Mouse (Mus musculus) cerebellum, adult 8-10 months (tissue): ENCODE measurements around the gene Rab3a.

Experiments used
- DNase-seq: peaks from one replicate; pipeline ENCODE4 v3.0.0; 2022

Rab3a gene

DNA sequence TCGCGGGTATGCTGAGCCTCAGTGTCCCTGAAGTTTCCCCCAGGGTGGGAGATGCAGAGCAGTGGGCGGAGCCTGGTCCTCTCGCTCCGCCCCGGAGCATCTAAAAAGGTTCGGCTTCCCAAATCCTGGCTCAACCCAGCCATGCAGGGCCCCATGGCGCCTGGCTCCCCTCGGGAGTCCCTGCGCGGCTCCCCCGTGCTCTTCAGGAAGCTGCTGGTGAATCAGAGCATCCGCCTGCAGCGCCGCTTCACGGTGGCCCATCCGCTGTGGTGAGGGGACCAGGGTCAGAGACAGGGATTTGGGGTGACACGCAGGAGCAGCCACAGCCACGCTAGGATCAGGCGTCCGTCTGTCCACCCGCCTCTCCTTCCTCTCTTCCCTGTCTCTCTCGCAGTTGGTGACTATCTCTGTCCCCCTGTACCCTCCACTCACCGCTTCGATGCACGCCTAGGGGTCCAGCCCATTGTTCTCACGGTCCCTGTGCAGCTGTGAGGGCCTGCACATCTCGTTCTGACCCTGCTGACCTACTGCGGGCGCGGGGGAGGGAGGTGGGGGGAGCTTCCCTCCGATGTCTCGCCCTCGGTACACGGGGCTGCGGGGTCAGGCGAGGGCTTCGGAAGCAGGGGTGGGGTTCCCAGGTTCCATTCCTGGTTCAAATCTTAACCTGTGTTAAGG lies 11.4 kb upstream of the Rab3a start:
- DNase-seq, result no peak

DNA sequence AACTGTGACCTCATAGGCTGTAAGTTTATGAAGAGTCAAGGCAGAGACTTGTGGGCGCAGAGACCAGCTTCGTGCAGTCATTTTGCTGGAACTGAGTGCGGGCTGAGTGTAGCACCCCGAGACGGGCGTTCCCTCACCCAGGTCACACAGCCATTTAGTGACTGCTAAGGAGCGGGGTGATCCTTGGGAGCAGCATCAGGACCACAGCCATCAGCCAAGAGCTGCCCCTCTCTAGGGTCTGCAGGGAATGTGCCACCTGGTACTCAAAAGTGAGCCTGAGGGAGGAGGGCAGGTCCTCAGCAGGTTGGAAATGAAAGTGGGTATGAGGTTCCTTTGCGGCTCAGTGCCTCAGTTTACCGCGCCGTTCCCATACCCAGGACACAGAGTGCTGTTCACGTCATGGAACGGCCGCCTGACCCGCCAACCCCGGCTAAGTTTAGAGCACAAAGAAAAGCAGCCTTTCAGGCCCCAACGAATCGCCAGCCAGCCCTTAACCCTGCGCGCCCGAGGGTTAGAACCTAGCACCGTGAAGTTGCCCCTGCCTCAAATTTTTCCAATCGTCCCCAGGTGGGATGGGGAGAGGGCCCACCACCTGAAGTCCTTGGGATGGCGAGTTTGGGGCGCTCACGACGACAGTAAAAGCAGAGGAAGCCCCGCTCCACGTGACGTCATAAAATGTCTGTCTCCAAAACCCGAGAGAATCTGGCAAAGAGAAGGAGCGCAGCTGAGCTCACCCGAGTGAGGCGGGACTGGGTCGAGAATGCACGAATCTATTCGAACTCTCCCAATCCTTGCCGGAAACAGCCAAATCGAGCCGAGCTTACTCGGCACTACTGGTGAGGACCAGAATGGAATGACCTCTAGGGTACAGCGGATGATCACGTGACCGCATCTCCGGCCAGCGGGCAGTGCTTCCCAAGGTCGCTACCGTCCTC lies 10.6 kb upstream of the Rab3a start:
- DNase-seq, result peak; percentile 42

DNA sequence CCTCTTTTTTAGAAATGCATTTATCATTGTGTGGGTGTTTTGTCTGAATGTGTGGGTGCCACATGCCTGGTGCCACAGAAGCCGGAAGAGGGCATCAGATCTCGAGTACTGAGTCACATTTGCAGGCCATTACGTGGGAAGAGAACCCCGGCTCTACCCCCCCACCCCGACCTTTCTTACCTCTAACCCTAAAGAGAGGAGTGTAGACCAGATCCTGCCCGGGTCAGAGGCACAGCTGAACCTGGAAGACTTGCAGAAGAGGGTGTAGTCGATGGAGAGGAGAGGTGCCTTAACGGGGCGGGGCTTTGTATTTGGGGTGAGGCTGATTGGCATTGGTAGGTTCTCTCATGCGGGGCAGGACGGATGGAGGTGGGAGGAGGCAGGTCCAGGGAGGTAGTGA lies 9.7 kb upstream of the Rab3a start:
- no peak for DNase-seq

DNA sequence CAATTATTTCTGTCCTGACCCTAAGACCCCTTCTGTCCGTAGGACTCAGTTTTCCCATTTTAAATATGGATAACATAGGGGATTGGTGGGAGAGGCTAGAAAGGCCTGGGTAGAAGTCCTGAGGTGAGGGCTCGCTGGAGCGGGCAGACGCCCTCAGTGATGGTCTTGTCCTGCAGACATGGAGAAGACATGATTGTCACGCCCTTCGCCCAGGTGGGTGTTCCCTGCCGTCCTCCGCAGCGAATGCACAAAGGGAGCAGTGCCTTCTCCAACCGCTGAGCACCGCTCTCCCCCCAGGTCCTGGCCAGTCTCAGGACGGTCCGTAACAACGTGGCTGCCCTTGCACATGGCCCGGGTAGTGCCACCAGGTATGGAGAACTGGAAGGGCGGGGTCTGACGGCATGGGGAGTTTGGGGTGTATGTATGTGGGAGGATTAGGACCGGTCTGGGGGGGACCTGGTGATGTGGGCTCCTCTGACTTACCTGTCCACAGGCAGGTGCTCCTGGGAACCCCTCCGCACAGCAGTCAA lies 8.7 kb upstream of the Rab3a start:
- DNase-seq, result no peak

GRCm38 (mm10) chr8:70746676-70747075 lies 7.8 kb upstream of the Rab3a start:
- no peak for DNase-seq

DNA sequence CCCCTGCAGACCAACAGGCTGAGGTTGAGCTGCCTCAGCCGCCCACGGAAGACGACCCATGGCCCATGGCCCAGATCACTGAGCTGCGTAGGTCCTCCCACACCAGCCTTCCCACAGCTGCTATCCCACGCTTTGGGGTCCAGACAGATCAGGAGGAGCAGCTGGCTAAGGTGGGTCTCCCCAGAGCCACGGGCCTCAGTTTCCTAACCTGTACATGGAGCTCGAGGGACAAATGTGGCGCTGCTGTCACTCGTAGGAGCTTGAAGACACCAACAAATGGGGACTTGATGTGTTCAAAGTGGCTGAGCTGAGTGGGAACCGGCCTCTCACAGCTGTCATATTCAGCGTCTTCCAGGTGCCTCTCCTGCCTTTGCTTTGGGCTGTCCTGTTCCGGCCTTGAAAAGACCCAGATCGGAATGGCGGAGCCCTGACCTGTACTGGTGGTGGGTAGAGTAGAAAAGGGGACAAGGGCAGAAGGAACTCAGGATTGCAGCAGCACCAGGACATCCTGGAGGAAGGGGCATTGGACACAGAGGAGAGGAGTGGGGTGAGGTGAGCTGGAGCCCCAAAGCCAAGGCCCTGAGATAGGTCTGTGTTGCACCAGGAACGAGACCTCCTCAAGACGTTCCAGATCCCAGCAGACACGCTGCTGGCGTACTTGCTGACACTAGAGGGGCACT lies 7.1 kb upstream of the Rab3a start:
- no peak for DNase-seq

GRCm38 (mm10) chr8:70748246-70749096 lies 6.0 kb upstream of the Rab3a start:
- DNase-seq, result no peak

DNA sequence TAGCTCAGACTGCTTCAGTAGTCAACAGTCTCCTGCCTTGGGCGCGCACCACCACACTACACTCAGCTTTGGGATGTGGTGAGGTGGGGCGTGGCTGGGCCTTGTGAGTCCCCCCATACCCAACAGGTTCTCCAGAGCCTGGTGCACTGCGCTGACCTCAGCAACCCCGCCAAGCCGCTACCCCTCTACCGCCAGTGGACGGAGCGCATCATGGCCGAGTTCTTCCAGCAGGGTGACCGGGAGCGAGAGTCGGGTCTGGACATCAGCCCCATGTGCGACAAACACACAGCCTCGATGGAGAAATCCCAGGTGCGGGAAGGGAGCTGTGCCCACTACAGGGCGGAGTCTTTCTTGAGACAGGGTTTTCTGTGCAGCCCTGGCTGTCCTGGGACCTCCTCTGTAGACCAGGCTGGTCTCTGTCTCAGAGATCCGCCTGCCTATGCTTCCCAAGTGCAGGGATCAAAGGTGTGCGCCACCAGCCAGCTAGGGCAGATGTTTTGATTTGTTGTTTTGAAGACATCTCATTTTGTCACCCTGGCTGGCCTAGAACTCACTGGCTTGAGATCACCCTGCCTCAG lies 5.3 kb upstream of the Rab3a start:
- no peak for DNase-seq

DNA sequence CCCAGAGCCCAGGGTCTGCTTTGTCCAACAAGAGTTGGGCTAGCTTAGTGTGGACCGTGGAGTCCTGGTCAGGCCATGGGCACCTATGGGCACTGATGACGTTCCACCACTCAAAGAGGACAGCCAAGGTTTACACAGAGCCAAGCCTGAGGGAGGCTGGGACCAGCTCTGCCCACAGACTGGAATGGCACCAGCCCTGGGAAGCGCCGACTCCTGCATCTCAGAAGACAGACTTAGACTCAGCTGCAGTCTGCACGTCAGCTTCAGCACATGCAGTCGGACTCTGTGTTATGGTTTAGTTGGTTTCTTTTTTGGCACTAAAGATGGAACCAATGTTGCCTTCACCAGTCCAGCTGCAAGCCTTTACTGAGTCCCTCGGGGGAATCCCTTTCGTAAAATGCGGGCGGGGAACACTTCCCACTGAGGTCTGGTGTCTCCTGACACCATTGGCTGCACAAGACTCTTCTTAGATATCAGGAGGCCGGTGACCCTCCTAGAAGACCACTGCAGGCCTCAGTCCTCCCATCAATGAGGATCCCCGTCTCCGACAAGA lies 4.3 kb upstream of the Rab3a start:
- no peak for DNase-seq

DNA sequence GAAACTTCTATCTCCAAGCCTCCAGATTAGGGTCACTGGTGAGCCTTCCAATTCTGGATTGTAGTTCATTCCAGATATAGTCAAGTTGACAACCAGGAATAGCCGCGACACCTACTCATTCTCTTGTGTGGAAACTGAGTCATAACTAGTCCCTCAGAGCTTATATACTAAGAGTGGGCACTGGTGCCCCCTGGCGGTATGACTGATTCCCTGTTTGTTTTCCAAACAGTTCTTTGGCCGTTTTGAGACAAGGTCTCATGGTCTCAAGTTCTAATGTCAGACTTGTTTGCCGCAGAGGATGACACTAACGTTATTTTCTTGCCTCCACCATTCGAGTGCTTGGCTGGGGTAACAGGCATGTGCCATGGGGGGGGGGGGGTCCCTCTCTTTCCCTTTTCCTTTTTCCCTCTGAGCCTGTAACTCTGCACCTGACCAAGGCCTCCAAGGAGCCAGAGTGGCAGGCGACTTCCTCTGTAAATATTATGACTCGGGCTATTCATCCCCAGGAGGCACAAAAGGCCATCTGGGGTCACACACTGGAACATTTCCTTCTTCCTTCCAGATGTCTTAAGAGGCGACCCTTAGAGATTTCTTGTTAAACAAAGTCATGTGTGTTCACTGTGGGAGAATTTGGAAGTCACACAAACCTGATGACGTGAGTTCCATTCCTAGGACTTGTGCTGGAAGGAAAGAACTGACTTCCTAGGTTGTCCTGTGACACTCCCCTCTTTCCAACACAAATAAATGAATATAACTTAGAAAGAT lies 2.3 kb upstream of the Rab3a start:
- peak; percentile 66 for DNase-seq

- peak; percentile 51 for DNase-seq
Measured at GRCm38 (mm10) chr8:70753151-70753550, 1.3 kb upstream of the Rab3a start.

GRCm38 (mm10) chr8:70754871-70755660 lies 587 bp downstream of the Rab3a start:
- DNase-seq, result peak; percentile 84

GRCm38 (mm10) chr8:70755661-70756475 lies 1.4 kb downstream of the Rab3a start:
- DNase-seq, result peak; percentile 34

GRCm38 (mm10) chr8:70756476-70757040 lies 2.1 kb downstream of the Rab3a start:
- DNase-seq, result peak; percentile 30

DNA sequence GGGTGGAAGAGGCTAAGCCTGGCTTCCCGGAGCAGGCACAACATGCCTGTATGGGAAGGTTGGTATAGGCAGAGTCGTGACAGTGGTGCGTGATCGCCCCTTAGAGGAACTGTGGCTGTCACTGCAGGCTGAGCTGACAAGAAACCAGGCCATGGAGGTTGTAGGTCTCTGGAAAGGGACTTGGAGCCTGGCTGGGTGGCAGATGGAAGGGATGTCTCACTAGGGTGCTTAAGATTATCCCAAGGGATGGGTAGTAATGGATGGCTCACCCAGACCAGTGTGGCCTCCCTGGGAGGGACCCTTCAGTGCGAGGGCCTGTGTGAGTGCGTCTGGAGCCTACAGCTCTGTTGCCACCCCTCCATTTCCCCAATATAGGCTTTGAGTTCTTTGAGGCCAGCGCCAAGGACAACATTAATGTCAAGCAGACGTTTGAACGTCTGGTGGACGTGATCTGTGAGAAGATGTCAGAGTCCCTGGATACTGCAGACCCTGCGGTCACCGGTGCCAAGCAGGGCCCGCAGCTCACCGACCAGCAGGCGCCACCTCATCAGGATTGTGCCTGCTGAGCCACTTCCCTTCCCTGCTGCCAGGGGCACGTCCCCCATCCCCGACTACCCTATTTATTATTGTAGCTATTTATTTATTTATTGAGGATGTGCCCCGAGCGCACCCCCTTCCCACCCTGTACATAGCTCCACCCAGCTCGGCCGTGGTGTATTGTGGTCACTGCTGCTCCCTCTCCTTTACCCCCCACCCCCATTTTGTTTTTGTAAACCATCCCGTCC lies 3.2 kb downstream of the Rab3a start:
- peak; percentile 49 for DNase-seq

DNA sequence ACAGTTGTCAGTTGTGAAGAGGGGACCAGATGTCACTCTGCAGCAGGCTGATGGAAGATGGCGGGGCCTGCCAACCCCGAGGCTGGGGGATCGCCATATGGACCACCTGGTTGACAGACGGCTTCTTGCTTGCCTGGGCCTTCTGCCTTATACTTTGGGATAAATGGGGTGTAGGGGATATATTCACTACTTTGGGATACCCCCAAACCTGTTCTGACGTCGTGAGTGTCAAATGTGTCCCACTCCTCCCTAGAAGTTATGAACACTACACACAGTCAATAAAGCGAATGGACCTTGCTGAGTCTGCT lies 3.8 kb downstream of the Rab3a start:
- no peak for DNase-seq

DNA sequence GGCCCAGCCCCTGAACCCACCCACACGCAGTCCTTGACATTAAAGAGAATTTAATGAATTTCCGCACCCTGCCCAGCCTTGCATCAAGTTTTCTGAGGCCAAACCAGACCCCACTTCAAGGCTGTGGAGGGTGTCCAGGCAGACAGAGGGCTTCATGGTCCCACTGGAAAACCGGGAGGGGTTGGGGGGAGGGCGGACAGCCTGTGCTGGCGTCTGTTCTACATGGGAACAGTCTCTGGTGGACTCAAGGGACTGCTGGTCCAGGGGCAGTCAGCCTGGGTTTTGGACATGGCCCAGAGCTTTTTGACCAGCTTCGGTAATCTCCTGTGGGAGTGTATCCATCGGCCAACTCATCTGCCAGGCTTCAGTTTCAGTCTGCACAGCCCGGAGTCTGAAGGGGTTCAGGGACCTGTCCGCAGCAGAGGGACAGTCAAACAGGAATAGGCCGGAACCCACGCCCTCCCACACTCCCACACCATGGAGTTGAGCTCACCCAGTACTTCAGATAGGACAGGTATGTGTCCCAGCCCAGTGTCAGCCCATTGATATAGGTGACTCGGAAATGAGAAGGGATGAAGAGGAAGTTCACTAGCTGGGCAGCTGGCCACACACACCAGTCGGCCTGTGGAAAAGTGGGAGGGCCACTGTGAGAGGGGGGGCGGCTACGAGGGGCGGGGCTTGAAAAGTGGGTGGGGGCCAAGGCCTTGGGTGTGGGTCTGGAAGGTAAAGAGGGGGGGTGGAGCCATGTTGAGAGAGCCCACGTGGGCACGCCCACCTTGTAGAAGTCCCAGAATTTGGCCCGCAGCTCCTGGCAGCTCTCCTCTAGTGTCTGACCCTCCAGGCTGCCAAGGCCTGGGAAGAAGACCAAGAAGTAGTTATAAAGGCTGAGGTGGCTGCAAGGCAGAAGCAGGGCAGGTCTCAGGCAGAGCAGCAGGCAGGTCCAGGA lies 4.4 kb downstream of the Rab3a start:
- peak; percentile 43 for DNase-seq
